Comparison of ENCODE assay signal across 7 mouse cellular contexts in genomic region chr13:96132401-96132816, GRCm38 (mm10). TPM values are rescaled to one million over a fixed set of nuclear protein-coding genes. Genes with fewer than 3 reads are reported as not detected.
A peak's percentile ranks its signal among the peaks of the same experiment; 100 is the strongest.
DNase-seq lines count a peak whose midpoint lies in the region; ATAC-seq lines count a peak whose summit lies in the region.

Gene Sv2c, minus strand, starts transcription at chr13:96132577.

- ATAC-seq in common myeloid progenitor, adult 5-6 weeks (replicated peaks; ENCODE audit: low read depth, poor library complexity, severe bottlenecking), result peak; percentile 82

- peak; percentile 5 for DNase-seq in thymus, postnatal 14 days
- no peak for DNase-seq in thymus, postnatal 25 days
- DNase-seq in frontal cortex, postnatal 36 days (ENCODE audit: low spot score in 2 of 2), result peak; percentile 56 to 66
- DNase-seq in layer of hippocampus, adult 9-11 months, result peak; percentile 39
- peak; percentile 73 for DNase-seq in mesoderm, embryonic 11.5 days (ENCODE audit: low read depth, low spot score)
- peak; percentile 67 for DNase-seq in right cerebral cortex, postnatal 4 days

RNA-seq across cellular contexts. Expression of gene Sv2c, which starts in this region (rescaled TPM):
- not detected in 2 replicates for total RNA-seq in common myeloid progenitor, adult 5-6 weeks (2017)

Comparison
In these comparisons a context has a peak if more than half of its experiments do, and no peak if none do; other contexts are left out.
1. Peak in ATAC-seq in common myeloid progenitor, adult 5-6 weeks; RNA of the gene not detected or under 1 TPM.